Mouse (Mus musculus): ENCODE results near the gene Tgfa. TPM values are rescaled to one million over a fixed set of nuclear protein-coding genes. Genes with fewer than 3 reads are reported as not detected.

Gene Tgfa
- total RNA-seq, 1 experiment, result 2.2 TPM

GRCm38 (mm10) chr6:86248562-86248961 lies 53.5 kb downstream of the Tgfa start:
- Histone ChIP-seq H3K9me3 (ENCODE audit: control insufficient read depth, insufficient read depth, low read depth, low read length) (no peaks in the 10 kb centered on the region), H3K36me3 (ENCODE audit: control insufficient read depth, insufficient read depth, low read length, poor library complexity, severe bottlenecking) (no peaks in the 10 kb centered on the region), H3K9ac (ENCODE audit: insufficient read depth, low read depth, low read length, poor library complexity, severe bottlenecking) (no peak overlapping the region), H3K4me1 (ENCODE audit: control insufficient read depth in 2 of 2, insufficient read depth in 2 of 2, low read length in 2 of 2, poor library complexity in 1 of 2) (no peaks in the 10 kb centered on the region), H3K27ac (ENCODE audit: insufficient read depth, low read depth, low read length, poor library complexity, severe bottlenecking) (no peak overlapping the region), H3K4me3 (ENCODE audit: insufficient read depth in 1 of 2, low read depth in 1 of 2, low read length in 2 of 2, poor library complexity in 1 of 2, severe bottlenecking in 1 of 2) (no peak overlapping the region)
- in situ Hi-C loops (cut with MboI; ENCODE audit: low sequenced_read_pairs in 2 of 2, unreplicated experiment in 2 of 2), result no loop called here
- TF ChIP-seq ZNF384 (IDR thresholded peaks at IDR 0.05; ENCODE audit: low read depth, low read length), result no peak
- no peak for TF ChIP-seq HCFC1 (IDR thresholded peaks at IDR 0.05; ENCODE audit: borderline replicate concordance, insufficient read depth, low read length)
- no peak for TF ChIP-seq MAFK (IDR thresholded peaks at IDR 0.05; ENCODE audit: insufficient read depth, low read depth, low read length)
- TF ChIP-seq CHD2 (IDR thresholded peaks at IDR 0.05; ENCODE audit: low read depth, low read length), result no peak
- no peak for TF ChIP-seq ZC3H11A (IDR thresholded peaks at IDR 0.05; ENCODE audit: borderline replicate concordance, low read depth, low read length)
- DNase-seq (ENCODE audit: low read depth, low spot score), result no peak

GRCm38 (mm10) chr6:86249042-86249441 lies 54.0 kb downstream of the Tgfa start:
- Histone ChIP-seq H3K36me3 (ENCODE audit: control insufficient read depth, insufficient read depth, low read length, poor library complexity, severe bottlenecking) (no peaks in the 10 kb centered on the region), H3K27ac (ENCODE audit: insufficient read depth, low read depth, low read length, poor library complexity, severe bottlenecking) (no peak overlapping the region), H3K4me1 (ENCODE audit: control insufficient read depth in 2 of 2, insufficient read depth in 2 of 2, low read length in 2 of 2, poor library complexity in 1 of 2) (no peaks in the 10 kb centered on the region), H3K9me3 (ENCODE audit: control insufficient read depth, insufficient read depth, low read depth, low read length) (no peaks in the 10 kb centered on the region), H3K4me3 (ENCODE audit: insufficient read depth in 1 of 2, low read depth in 1 of 2, low read length in 2 of 2, poor library complexity in 1 of 2, severe bottlenecking in 1 of 2) (no peak overlapping the region), H3K9ac (ENCODE audit: insufficient read depth, low read depth, low read length, poor library complexity, severe bottlenecking) (no peak overlapping the region)
- TF ChIP-seq ZC3H11A (IDR thresholded peaks at IDR 0.05; ENCODE audit: borderline replicate concordance, low read depth, low read length) (no peak), MAFK (IDR thresholded peaks at IDR 0.05; ENCODE audit: insufficient read depth, low read depth, low read length) (no peak), CHD2 (IDR thresholded peaks at IDR 0.05; ENCODE audit: low read depth, low read length) (no peak), HCFC1 (IDR thresholded peaks at IDR 0.05; ENCODE audit: borderline replicate concordance, insufficient read depth, low read length) (no peak), ZNF384 (IDR thresholded peaks at IDR 0.05; ENCODE audit: low read depth, low read length) (no peak)
- in situ Hi-C loops (cut with MboI; ENCODE audit: low sequenced_read_pairs in 2 of 2, unreplicated experiment in 2 of 2), result no loop called here
- no peak for DNase-seq (ENCODE audit: low read depth, low spot score)

- Histone ChIP-seq H3K9me3 (ENCODE audit: control insufficient read depth, insufficient read depth, low read depth, low read length) (no peaks in the 10 kb centered on the region), H3K9ac (ENCODE audit: insufficient read depth, low read depth, low read length, poor library complexity, severe bottlenecking) (no peak overlapping the region), H3K36me3 (ENCODE audit: control insufficient read depth, insufficient read depth, low read length, poor library complexity, severe bottlenecking) (no peaks in the 10 kb centered on the region), H3K27ac (ENCODE audit: insufficient read depth, low read depth, low read length, poor library complexity, severe bottlenecking) (no peak overlapping the region), H3K4me1 (ENCODE audit: control insufficient read depth in 2 of 2, insufficient read depth in 2 of 2, low read length in 2 of 2, poor library complexity in 1 of 2) (no peaks in the 10 kb centered on the region), H3K4me3 (ENCODE audit: insufficient read depth in 1 of 2, low read depth in 1 of 2, low read length in 2 of 2, poor library complexity in 1 of 2, severe bottlenecking in 1 of 2) (no peak overlapping the region)
- in situ Hi-C loops (cut with MboI; ENCODE audit: low sequenced_read_pairs in 2 of 2, unreplicated experiment in 2 of 2), result no loop called here
- no peak for DNase-seq (ENCODE audit: low read depth, low spot score)
- TF ChIP-seq ZC3H11A (IDR thresholded peaks at IDR 0.05; ENCODE audit: borderline replicate concordance, low read depth, low read length), result no peak
- TF ChIP-seq MAFK (IDR thresholded peaks at IDR 0.05; ENCODE audit: insufficient read depth, low read depth, low read length), result no peak
- no peak for TF ChIP-seq HCFC1 (IDR thresholded peaks at IDR 0.05; ENCODE audit: borderline replicate concordance, insufficient read depth, low read length)
- no peak for TF ChIP-seq CHD2 (IDR thresholded peaks at IDR 0.05; ENCODE audit: low read depth, low read length)
- TF ChIP-seq ZNF384 (IDR thresholded peaks at IDR 0.05; ENCODE audit: low read depth, low read length), result no peak
Measured at GRCm38 (mm10) chr6:86250236-86250635, 55.2 kb downstream of the Tgfa start.

- no peaks in the 10 kb centered on the region for H3K4me1 ChIP-seq (ENCODE audit: control insufficient read depth in 2 of 2, insufficient read depth in 2 of 2, low read length in 2 of 2, poor library complexity in 1 of 2)
- no peaks in the 10 kb centered on the region for H3K9me3 ChIP-seq (ENCODE audit: control insufficient read depth, insufficient read depth, low read depth, low read length)
- H3K36me3 ChIP-seq (ENCODE audit: control insufficient read depth, insufficient read depth, low read length, poor library complexity, severe bottlenecking), result no peaks in the 10 kb centered on the region
- H3K4me3 ChIP-seq (ENCODE audit: insufficient read depth in 1 of 2, low read depth in 1 of 2, low read length in 2 of 2, poor library complexity in 1 of 2, severe bottlenecking in 1 of 2), result no peak overlapping the region
- DNase-seq (ENCODE audit: low read depth, low spot score), result no peak
- no peak overlapping the region for H3K9ac ChIP-seq (ENCODE audit: insufficient read depth, low read depth, low read length, poor library complexity, severe bottlenecking)
- in situ Hi-C loops (cut with MboI; ENCODE audit: low sequenced_read_pairs in 2 of 2, unreplicated experiment in 2 of 2), result no loop called here
- H3K27ac ChIP-seq (ENCODE audit: insufficient read depth, low read depth, low read length, poor library complexity, severe bottlenecking), result no peak overlapping the region
- TF ChIP-seq CHD2 (IDR thresholded peaks at IDR 0.05; ENCODE audit: low read depth, low read length) (no peak), MAFK (IDR thresholded peaks at IDR 0.05; ENCODE audit: insufficient read depth, low read depth, low read length) (no peak), ZNF384 (IDR thresholded peaks at IDR 0.05; ENCODE audit: low read depth, low read length) (no peak), HCFC1 (IDR thresholded peaks at IDR 0.05; ENCODE audit: borderline replicate concordance, insufficient read depth, low read length) (no peak), ZC3H11A (IDR thresholded peaks at IDR 0.05; ENCODE audit: borderline replicate concordance, low read depth, low read length) (no peak)
Measured at GRCm38 (mm10) chr6:86250830-86251229, 55.8 kb downstream of the Tgfa start.

Data from ES-E14 (cell line).